Mouse (Mus musculus): ENCODE measurements around the gene Olfr1276.

The Olfr1276 gene

DNA sequence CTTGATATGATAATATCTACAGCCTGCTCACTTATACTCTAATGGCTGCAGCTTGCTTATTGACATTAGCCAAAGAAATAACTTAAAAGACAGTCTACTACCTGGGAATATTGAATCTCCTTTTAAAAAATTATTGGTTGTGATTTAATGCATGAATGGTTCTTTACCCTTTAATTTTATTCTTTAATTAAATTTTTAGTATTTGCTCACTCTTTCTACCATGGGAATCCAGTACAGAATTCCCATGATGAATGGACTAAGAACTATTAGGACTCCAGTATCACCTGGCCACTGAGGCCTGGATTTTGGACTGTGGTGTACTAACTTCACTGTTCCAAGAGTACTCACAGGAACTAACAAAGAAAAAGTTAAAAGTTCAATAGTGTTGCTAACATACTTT lies at the start of gene Olfr1276:
Gene Olfr1276, plus strand, starts transcription at position 301 of the 400 bp plus-strand sequence.
- DNase-seq = no peak

- no peak for DNase-seq
These were observed 24.8 kb upstream of the Olfr1276 start, which contains the start of gene 4930430A15Rik for GRCm38 (mm10) chr2:111229502-111229901. TSS of gene 4930430A15Rik (minus strand) at chr2:111229602.

DNA sequence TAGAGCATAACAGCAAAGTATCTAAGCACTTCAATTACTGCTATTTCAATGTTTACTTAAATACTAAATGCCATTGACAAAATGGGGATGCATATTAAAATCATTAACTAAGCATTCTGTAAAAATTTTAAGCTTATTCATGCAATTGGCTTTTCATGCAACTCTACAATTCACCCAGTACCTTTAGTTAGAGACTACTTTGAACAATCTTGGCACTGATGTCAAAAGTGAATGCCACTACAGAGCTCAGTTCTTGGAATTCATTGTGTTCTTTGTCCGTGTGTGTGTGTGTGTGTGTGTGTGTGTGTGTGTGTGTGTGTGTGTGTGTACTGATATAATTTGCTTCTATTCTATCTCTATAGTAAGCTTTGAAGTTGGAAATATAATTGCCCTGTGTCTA lies 19.1 kb upstream of the Olfr1276 start, which contains the start of gene Olfr1275:
Gene Olfr1275, minus strand, starts transcription at position 101 of the 400 bp plus-strand sequence.
- no peak for DNase-seq

DNA sequence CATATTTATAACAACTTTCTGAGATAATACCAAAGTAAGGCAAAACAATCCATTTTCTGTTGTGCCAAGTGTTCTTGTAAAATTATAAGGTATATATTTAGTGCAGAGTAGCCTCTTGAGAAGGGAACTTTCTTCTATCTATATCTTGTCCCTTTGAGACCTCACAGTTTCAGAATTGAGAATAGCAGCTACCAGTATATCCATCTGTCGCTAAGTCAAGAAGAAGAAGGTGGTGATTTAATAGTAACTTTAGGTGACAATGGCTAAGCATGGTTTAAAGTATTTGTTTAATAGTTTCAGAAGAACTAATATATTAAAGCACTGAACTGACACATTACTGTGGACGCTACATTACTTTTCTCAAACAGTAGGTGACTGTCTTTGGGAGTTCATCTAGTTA lies 19.7 kb downstream of the Olfr1276 start, which contains the start of gene Olfr1277:
Gene Olfr1277, minus strand, starts transcription at position 101 of the 400 bp plus-strand sequence.
- no peak for DNase-seq

- no peak for DNase-seq
These were observed 35.5 kb downstream of the Olfr1276 start, which contains the start of gene Olfr1278 for GRCm38 (mm10) chr2:111289836-111290235. TSS of gene Olfr1278 (plus strand) at chr2:111290136.

GRCm38 (mm10) chr2:111298541-111298940 lies 44.2 kb downstream of the Olfr1276 start:
- DNase-seq = no peak

DNA sequence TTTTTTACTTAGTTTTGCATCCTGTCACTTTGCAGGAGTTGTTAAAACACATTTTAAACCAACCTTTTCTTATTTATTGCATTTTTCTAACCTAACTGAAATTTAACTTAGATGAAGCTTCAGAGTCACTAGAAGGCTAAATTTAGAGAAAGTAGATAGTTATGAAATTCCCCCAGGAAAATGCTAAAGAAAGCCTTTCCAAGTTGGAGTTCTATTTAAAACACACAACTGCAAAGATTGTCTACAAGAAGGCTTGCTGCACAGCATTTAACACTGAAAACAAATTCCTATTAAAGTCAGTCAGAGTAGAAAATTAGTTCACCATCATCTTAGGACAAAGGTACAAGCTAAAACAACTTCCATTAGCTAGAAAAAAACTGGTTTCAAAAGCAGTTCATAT lies 46.1 kb downstream of the Olfr1276 start, which contains the start of gene Olfr1279:
Gene Olfr1279, plus strand, starts transcription at position 262 of the 400 bp plus-strand sequence.
- no peak for DNase-seq

All from spleen, adult 18-20 months (tissue).